Mouse (Mus musculus): ENCODE results near the gene Gin1.
A peak's percentile ranks its signal among the peaks of the same experiment; 100 is the strongest.

The Gin1 gene

DNA sequence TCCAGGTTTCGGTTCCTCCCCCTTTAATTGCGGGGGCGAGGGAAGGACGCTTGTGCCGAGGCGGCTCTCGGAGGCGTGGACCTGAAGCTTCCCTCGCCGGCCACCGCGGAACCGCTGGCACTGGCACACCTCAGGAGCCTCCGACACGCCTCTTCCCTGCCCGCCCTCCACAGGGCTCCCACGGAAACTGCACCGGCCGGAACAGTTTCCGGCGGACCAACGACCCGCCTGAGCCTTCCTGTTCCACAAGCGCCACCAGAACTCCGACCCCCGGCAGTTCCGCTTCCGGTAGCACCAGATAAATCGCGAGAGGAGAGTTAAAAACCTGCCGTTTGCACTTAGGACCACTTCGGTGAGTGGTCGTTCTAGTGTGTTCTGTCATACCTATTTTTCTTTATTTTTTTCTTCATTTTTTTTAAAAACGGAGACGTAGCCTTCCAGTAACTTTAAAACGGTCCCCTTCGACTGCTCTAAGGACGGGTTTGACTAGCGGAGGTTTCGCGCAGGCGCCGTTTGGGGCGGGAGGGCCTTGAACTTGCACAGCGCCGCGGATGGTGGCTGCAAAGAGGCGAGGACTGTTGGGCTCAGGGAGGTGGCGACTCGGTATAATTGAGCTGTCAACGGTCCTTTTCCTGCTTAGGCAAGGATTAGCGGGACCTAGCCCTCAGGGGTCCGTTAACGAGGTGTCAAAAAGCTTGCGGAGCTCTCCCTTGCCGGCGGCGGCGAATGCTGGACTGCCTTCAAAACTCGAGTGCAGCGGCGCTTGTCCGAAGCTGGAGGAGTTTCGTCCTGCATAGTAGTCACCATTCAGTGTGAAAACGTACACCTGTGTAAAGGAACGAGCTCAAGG, at the start of gene Gin1, which contains the start of gene Ppip5k2:
Gin1 (plus strand) TSS at position 269 of the 850 bp plus-strand sequence.
Ppip5k2 (minus strand) TSS at position 508 of the 850 bp plus-strand sequence.
- DNase-seq (ENCODE audit: low read depth, low spot score), result peak; percentile 98

DNA sequence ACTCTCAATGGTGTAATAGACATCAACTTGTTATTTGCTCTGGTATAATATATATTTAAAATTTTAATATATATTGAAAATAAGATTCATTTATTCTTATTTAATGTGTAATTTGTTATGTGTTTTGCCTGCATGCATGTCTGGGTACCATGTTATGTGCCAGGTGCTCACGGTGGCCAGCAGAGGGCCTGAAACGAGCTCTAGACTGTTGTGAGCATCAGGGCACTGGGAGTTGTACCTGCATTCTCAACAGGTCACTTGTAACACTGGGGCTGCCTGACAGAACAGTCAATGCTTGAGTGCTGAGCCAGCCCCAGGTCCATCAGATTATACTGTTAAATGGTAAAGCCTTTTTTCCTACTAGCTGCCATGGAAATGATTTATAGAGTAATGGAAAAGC, 43.2 kb upstream of the Gin1 start:
- peak; percentile 49 for DNase-seq (ENCODE audit: low read depth, low spot score)

DNA sequence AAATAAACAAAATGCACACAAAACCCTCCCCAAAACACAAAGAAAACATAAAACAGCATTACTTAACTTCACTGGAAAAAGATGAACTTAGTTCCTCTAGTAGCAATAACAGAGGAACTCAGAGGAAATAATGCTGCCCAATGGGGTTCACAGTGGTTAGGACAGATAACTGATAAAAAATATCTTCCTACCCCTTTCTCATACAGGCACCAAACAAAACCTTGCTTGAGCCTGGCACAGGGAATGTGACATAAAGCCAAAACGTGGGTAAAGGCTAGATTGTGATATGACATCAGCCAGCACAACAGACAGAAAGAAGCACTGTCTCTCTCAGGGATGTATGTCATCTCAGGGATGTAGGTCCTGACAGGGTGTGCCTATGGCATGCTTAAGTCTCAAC, 40.6 kb upstream of the Gin1 start:
- DNase-seq (ENCODE audit: low read depth, low spot score), result no peak

DNA sequence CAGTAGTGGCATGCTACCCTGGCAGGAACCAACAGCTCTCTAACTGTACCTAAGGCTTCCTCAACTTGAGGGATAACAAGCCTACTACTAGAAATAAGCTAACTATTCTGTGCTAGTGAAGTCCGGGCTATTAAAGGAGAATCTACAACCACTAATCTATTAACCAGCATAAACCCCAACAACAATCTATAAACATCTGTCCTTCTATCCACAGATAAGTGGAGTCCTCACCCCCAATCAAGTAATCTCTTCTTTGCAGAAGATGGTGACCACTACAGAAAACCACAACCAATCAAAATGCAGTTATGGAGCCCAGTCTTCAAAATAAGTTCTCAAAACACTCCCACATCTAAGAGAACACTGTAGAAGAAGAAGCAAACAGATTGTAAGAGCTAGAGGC, 26.9 kb upstream of the Gin1 start:
- DNase-seq (ENCODE audit: low read depth, low spot score), result no peak

DNA sequence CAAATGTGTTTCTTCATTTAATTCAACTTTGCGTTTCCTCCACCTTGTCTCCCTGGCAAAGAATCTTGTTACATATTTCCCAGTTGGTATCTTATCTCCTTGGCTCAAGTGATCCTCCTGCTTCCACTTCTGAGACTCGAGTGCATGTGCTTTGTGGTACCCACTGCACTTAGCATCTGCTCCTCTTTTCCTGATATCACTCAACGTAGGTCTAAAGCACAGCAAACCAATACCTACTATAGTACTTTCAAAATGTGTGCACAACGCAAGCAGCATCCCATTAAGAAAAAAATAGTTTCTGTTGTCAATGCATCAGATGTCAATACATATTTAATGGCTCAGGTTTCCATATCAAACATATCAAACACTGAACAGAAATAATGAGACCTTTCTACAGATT, 24.3 kb upstream of the Gin1 start:
- DNase-seq (ENCODE audit: low read depth, low spot score), result no peak

DNA sequence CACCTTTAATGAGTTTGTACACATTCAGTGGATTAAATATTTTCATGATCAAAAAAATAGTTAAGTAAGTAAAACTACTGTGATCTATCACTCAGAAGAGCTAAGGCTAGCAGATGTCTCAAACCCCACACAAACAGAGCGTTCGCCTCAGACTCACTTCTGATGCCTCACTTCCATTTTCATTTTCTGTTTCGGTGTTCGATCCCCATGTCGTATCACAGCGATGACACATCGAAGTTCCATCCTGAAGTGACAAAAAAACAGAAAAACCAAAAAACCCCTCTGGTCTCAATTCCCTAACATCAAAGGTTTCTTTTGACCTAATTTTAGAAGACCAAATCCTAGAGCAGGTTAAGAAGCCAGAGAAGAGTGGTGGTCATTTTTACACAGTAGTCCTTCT, 23.7 kb upstream of the Gin1 start:
- DNase-seq (ENCODE audit: low read depth, low spot score), result no peak

DNA sequence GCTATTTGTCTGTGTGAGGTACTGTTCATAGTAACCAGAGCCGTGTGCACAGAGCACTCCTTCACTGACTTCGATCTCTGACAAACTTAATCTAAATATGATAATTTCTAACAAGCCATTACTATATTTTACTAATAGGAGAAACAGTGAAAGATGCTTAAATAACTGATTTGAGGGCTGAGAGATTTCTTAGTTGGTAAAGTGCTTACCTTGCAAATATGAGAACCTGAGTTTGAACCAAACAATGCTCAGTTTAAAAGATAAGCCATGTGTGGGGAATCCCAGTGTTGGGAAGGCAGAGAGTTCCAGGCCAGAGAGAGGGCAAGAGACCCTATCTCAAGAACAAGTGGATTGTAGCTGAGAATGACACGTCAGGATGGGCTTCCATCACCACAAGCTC, 21.8 kb upstream of the Gin1 start:
- DNase-seq (ENCODE audit: low read depth, low spot score), result no peak

DNA sequence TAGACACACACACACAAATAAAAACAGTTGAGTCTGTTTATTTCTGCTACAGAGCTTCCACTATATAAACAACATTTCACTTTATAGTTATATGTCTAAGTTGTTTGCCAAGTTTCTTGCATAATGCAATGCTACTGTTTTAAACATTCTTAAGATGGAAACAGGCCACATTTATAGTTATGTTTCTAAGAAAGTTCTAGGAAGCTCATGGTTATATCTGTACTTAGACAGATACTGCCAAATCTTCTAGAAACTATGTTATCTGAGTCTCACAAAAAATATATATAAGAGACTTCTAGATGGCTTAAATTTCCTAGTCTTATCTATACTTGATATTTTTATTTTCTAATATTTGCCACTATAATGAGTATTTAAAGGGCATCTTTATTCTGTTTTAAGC, 16.8 kb upstream of the Gin1 start:
- DNase-seq (ENCODE audit: low read depth, low spot score), result no peak

DNA sequence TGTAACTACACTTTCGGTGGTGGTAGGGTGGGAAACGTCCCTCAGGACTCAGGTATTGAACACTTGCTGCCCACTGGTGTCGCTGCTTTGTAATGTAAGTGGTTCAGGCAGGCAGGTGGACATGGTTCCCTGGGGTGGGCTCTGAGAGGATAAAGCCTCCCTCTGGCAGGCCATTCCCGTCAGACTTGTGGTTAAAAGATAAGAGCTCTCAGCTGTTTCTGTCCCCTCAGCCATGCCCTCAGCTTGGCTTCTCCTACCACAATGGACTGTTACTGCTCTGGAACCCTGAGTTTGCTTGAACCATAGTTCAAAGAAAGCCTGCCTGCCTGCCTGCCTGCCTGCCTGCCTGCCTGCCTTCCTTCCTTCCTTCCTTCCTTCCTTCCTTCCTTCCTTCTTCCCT, 15.6 kb upstream of the Gin1 start:
- no peak for DNase-seq (ENCODE audit: low read depth, low spot score)

DNA sequence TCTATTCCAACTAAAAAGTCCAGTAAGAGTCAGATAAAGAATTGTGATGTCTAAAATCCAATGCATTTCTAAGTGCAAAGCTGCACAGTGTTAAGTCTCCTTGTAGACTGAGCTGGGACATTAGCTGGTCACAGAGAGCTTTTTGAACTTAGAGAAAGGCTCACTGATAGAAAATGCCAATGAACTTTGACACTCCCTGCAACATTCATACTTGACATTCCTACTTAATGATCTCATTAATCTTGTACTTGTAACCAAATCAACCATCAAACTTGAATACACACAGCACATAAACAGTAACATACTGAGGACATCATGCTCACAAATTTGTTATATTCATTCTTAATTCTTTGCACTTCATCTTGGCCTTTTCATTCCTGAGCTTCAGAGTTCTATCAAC, 10.1 kb upstream of the Gin1 start:
- DNase-seq (ENCODE audit: low read depth, low spot score), result no peak

DNA sequence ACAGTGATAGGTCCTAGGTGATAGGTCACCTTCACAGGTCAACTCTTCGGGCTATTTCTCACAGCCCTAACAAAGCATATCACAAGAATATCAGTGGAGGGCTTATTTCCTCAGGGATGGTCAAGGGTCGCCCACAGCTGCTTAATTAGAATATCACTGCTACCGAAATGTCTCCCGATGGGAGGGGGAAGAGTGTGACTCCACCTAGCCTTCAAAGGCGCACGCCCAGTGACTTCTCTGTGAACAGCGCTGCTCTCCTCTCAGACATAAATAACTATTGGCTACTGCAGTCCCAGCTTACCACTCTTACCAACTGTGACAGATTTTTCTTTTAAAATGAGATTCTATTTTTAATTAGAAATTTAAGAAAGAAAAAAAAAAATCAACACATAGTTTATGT, 9.4 kb upstream of the Gin1 start:
- peak; percentile 42 for DNase-seq (ENCODE audit: low read depth, low spot score)

DNA sequence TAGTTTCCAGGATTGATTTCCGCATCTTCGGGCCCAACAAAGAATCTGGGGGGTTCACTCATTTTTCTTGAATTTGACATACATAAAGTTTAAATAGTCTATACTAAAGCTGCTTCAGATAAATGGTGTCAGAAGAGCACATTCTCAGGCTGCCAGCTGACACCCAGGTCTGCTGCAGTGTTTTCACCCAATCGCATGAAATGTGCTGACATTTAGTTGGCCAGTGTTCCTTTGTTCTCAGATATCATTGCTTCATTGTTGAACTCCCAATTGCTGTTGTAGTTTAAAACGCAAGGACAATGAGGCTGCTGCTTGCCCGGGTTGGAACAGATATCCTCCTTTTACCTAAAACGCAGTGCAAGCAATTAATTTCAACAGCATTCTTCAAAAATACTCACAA, 8.5 kb upstream of the Gin1 start:
- DNase-seq (ENCODE audit: low read depth, low spot score), result no peak

DNA sequence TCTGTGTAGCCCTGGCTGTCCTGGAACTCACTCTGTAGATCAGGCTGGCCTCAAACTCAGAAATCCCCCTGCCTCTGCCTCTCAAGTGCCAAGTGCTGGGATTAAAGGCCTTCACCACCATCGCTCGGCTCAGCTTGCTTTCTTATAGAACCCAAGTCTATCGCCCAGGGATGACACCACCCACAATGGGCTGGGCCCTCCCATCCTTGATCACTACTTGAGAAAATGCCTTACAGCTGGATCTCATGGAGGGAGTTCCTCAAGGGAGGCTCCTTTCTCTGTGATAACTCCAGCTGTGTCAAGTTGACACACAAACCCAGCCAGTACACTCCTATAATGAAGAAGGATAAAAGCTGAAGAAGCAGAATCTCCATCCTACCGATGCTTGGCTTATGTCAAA, 4.3 kb upstream of the Gin1 start:
- DNase-seq (ENCODE audit: low read depth, low spot score), result peak; percentile 41

DNA sequence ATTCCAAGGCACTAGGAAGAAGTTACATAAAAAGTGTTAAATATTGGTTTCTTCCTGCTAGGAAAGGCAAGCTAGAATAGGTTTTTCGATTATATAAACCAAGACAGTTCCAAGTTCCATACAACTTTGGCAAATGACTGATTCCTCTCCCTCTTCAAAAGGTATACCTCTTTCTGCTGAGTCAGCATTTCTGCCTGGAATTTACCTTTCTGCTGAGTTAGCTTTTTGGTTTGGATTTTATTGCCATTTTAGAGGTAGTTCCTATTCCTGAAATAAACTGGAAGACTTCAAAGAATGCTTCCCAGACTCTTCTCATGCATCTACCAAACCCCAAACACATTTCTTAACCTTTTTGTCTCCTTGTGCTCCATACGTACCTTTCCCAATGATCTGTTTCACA, 1.9 kb upstream of the Gin1 start:
- no peak for DNase-seq (ENCODE audit: low read depth, low spot score)

DNA sequence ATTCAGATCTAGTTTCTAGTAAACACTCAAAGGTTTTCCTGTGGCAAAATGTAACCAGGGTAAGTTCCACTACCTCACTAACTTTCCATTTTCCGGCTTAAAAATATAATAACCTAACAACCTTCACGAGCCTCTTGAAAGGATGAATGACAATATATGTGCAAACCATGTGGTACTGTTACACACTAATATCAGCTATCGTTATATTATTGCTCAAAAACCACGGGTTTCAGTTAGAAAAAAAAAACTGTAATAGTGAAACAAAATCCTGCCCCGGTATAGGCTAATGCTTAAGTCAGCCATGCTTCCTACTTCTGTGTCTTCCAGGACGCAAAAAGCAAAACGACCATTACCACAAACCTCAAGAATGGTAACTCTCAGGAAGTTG, 1.1 kb upstream of the Gin1 start:
- DNase-seq (ENCODE audit: low read depth, low spot score), result no peak

DNA sequence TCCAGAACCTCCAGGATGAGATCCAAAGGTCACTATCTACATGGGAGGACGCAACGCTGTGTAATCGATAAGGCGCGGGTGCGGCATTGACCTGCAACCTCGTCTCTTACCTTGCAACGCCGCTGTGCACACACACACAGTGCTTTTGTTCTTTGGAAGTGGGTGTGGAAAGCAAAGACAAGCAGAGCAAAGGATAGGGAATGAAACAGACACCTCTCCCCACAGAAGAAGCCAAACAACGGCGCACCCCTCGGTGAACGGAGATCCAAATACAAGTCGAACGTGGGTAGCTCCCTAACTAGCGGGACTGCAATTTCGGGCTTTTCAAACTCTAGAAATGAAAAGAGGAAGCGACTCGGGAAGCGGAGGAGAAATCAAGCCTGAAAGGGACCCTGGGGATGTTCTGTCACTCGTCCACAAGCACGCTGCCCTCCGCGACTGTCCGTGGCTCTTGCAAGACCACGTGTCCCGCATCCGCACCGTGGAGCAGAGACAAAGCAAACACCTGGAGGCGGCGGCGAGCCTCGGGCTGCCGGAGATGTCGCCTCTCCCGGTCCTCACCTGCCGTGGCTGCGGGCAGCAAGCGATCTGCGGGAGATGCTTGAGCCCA, 573 bp upstream of the Gin1 start:
- peak; percentile 64 for DNase-seq (ENCODE audit: low read depth, low spot score)

DNA sequence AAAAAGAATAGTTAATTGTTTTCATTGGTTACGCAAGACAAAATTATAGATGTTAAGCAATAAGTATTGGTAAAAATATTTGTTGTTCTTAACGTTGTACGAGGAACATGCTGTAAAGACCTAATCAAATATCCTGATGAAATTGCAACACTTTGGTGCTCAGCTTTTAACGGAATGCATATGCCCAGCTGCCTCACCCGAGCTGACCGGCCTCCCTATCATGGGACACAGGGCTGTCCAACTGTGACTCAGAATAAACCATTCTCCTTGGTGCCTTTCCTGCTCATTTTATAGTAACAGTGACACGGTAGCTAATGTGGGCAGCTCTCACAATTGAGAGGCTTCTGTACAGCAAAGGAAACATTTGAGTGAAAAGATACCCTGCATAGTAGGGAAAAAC, 1.1 kb downstream of the Gin1 start:
- DNase-seq (ENCODE audit: low read depth, low spot score), result no peak

DNA sequence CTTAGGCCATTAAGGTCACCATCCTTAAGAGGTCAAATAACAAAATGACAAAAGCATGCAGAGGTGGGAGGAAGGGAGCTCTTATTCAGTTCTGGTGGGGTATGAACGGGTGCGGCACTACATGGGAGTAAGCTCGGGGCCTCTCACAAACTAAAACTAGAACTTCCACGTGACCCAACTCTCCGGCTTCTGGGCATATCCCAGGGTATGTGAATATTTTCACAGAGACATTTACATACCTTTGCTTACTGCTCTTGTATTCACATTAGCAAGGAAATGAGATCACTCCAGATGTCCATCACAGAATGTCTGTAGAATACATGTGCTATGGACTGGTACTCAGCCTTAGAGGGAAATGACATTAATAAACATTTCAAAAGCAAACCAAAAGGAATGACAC, 1.8 kb downstream of the Gin1 start:
- no peak for DNase-seq (ENCODE audit: low read depth, low spot score)

DNA sequence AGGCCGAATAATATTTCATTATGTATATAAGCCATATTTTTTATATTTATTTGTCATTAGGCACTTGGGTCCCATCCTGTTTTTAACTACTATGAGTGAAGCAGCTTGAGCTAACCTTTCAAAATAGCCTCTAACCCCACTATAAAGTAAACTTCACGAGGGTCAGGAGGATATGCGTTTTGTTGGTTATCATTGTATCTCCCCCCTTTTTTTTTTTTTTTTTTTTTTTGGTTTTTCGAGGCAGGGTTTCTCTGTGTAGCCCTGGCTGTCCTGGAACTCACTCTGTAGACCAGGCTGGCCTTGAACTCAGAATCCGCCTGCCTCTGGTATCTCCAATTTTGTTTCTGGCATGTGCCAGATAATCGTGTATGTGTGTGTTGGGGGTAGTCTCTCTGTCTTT, 3.4 kb downstream of the Gin1 start:
- DNase-seq (ENCODE audit: low read depth, low spot score), result no peak

DNA sequence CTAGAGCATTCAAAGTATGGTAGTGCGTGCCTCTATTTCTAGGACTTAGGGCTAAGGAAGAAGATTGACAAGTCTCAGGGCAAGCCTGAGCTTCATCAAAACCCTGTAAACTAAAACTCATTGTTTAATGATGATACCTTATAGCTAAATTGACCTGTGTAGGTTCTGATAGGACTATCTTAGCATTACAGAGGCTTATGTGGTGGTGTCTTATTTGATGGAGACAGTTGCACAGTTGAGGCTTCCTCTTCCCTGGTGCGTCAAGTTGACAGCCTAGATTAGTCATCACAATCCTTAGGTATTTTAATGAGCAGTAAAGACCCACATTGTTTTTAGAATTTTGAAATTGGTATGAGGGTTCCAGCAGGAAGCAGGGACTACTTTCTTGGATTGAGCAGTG, 4.0 kb downstream of the Gin1 start:
- no peak for DNase-seq (ENCODE audit: low read depth, low spot score)

DNA sequence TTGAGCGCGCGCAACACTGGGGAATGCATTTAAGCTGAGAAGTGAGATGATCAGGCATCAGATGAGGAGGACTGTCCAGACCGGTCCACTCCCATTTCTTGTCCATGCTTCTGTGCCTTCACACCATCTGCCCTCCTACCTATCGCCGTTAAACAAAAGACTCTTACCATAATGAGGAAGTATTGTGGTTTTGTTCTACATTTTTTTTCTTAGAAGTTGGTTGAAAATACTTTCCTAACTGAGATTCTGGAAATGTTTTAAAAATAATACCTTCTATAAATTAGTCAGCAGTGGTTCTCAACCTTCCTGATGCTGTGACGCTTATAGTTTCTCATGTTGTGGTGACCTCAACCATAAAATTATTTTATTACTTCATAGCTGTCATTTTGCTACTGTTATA, 11.7 kb downstream of the Gin1 start:
- no peak for DNase-seq (ENCODE audit: low read depth, low spot score)

DNA sequence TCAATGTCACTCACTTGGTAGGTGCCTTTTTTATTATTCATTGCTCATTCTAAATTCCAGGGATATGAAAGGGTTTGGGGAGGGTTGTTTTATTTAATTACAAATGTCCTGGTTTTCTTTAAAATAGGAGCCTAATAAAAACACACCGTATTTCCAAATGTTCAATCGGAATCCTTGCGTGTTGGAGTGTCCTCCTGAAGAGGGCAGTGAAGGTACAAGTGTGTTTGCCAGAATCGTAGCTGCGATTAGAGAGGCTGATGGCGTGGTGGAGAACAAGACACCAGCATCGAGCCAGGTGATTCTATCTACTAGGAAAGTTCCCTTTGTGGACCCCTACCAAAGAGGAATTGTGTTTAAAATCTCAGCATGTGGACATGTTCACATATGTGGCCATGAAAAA, 15.0 kb downstream of the Gin1 start:
- DNase-seq (ENCODE audit: low read depth, low spot score), result peak; percentile 25

DNA sequence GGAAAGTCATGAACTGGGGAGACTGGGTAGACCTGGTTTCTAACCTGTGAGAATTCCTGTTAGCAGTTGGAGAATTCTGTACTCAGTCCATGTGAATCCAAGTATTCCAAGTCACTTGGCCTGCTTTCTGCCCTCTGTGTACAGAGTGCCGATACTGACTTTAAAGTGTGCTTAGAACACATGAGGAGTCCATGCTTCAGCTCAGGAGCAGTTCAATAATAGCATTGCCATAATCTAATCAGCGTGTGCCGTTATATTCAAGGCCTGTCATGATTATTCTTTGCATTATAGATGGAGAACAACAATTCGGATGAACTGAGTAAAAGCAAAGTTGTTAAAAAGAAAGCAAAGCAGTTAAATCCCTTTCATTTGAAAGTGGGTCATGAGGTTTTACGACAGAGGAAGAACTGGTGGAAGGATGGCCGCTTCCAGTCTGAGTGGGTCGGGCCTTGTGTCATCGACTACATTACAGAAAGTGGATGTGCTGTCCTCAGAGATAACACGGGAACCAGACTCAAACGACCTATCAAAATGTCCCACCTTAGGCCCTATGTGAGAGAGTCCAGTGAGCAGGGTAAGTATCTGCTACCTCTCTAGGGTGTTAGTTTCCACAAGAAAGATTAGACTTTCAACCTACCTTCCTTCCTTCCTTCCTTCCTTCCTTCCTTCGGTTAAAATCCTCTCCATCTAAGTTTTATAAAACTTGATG, 15.9 kb downstream of the Gin1 start:
- DNase-seq (ENCODE audit: low read depth, low spot score), result no peak
